Mouse (Mus musculus): Measurements from ENCODE around the gene Csf3. TPM values are rescaled to one million over a fixed set of nuclear protein-coding genes. Genes with fewer than 3 reads are reported as not detected.

The Csf3 gene
- total and polyA plus RNA-seq, 3 experiments, result not detected

DNA sequence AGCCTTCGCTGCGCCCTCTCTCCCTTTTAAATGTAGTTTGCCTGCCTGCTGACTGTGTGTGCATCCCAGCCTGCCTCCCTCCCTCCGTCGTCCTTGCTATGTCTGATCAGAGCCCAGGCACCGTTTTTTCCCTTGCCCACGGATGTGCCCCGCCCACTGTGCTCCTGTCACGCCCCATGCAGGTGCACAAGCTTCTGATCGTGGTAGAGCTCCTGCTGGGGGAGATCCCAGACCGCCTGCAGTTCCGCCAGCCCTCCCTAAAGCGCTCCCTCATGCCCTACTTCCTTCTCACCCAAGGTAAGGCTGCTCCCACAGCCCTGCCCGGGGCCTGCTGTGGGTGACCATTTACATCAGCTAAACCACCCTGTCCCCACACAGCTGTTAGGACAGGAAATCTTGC, 7.9 kb upstream of the Csf3 start:
- Histone ChIP-seq H3K27me3 (ENCODE audit: control insufficient read depth, insufficient read depth, low read length) (no peaks in the 10 kb centered on the region), H3K4me1 (ENCODE audit: control insufficient read depth, insufficient read depth, low read length) (no peaks in the 10 kb centered on the region; the same call in 1 of the 2 replicates), H3K9ac (ENCODE audit: low read depth, low read length) (no peak overlapping the region), H3K27ac (no peak overlapping the region), H3K79me2 (replicated peaks; ENCODE audit: control insufficient read depth, insufficient read depth, low read length) (no peaks in the 10 kb centered on the region), H3K4me3 (no peak overlapping the region), H3K36me3 (ENCODE audit: control insufficient read depth, insufficient read depth, low read length) (no peaks in the 10 kb centered on the region)
- TF ChIP-seq POLR2A (IDR thresholded peaks at IDR 0.05; ENCODE audit: insufficient read depth, low read depth, low read length) (no peak), EP300 (IDR thresholded peaks at IDR 0.05; ENCODE audit: insufficient read depth, low read depth, low read length) (no peak), CTCF (IDR thresholded peaks at IDR 0.05) (no peak)
- WGBS, result 70% methylated on average over 13 of the region's 13 CpGs
- DNase-seq, result no peak
- intact Hi-C loops (cut with DNase I), result no loop called here

DNA sequence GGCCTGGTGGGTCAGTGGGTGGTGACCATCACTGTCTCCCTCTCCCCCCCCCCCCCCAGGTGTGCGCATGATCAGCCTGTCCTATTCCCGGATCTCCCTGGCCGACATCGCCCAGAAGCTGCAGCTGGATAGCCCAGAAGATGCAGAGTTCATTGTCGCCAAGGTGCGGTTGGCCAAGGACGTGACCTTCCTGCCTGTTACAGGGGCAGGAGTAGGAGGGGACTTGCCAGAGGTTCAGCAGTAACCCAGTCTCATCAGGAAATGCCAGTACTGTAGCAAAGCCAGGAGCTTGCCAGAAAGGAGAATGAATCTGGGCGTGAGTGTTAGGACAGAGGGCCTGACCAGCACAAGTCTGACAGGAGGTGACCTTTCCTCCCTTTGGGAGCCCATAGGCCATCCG, 7.3 kb upstream of the Csf3 start:
- H3K9ac ChIP-seq (ENCODE audit: low read depth, low read length), result no peak overlapping the region
- no peak for DNase-seq
- no peaks in the 10 kb centered on the region; the same call in 1 of the 2 replicates for H3K4me1 ChIP-seq (ENCODE audit: control insufficient read depth, insufficient read depth, low read length)
- no peak for TF ChIP-seq CTCF (IDR thresholded peaks at IDR 0.05)
- no peak for TF ChIP-seq POLR2A (IDR thresholded peaks at IDR 0.05; ENCODE audit: insufficient read depth, low read depth, low read length)
- no peak for TF ChIP-seq EP300 (IDR thresholded peaks at IDR 0.05; ENCODE audit: insufficient read depth, low read depth, low read length)
- no peak overlapping the region for H3K27ac ChIP-seq
- H3K79me2 ChIP-seq (replicated peaks; ENCODE audit: control insufficient read depth, insufficient read depth, low read length), result no peaks in the 10 kb centered on the region
- 59% methylated on average over 9 of the region's 9 CpGs for WGBS
- no peak overlapping the region for H3K4me3 ChIP-seq
- intact Hi-C loops (cut with DNase I), result no loop called here
- no peaks in the 10 kb centered on the region for H3K36me3 ChIP-seq (ENCODE audit: control insufficient read depth, insufficient read depth, low read length)
- H3K27me3 ChIP-seq (ENCODE audit: control insufficient read depth, insufficient read depth, low read length), result no peaks in the 10 kb centered on the region

DNA sequence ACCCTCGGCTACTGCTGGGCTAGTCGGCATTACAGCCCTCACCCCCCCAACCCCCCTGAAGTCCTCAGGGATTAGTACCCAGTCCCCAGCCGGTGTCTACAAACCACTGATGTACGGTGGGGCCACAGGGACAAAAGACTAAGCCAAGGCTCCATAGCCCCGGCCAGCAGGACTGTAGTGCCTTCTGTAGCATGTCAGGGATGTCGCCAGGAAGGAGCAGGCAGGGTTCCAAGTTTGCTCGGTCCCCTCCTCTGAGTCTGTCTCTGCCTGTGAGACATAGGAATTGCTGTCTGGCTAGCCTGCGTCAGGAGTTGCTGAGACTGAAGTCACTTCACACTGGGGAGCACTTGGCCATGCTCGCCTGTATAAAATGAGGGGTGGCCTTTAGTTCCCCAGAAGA, 6.8 kb upstream of the Csf3 start:
- Histone ChIP-seq H3K4me1 (ENCODE audit: control insufficient read depth, insufficient read depth, low read length) (no peaks in the 10 kb centered on the region; the same call in 1 of the 2 replicates), H3K4me3 (no peak overlapping the region), H3K79me2 (replicated peaks; ENCODE audit: control insufficient read depth, insufficient read depth, low read length) (no peaks in the 10 kb centered on the region), H3K9ac (ENCODE audit: low read depth, low read length) (no peak overlapping the region), H3K27me3 (ENCODE audit: control insufficient read depth, insufficient read depth, low read length) (no peaks in the 10 kb centered on the region), H3K36me3 (ENCODE audit: control insufficient read depth, insufficient read depth, low read length) (no peaks in the 10 kb centered on the region), H3K27ac (no peak overlapping the region)
- no peak for TF ChIP-seq CTCF (IDR thresholded peaks at IDR 0.05)
- no peak for TF ChIP-seq EP300 (IDR thresholded peaks at IDR 0.05; ENCODE audit: insufficient read depth, low read depth, low read length)
- no peak for TF ChIP-seq POLR2A (IDR thresholded peaks at IDR 0.05; ENCODE audit: insufficient read depth, low read depth, low read length)
- DNase-seq, result no peak
- 50% methylated on average over 9 of the region's 9 CpGs for WGBS
- intact Hi-C loops (cut with DNase I), result no loop called here

DNA sequence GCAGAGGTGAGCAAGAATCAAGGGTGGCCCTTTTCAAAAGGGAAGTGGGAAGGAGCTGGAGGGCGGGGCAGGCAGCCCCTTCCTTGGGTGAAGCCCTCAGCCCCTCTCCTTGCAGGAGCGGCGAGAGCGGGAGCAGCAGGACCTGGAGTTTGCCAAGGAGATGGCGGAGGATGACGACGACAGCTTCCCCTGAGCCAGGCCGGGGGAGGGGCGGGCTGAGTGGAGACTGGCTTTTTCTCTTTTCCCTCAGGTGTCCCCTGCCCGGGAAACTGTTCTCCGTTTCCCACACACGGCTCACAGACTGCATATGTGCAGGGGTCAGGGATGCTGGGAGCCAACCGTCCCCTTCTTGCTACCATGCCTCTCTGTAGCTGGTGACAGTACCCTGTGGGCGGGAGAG, 5.7 kb upstream of the Csf3 start:
- intact Hi-C loops (cut with DNase I), result no loop called here
- 79% methylated on average over 14 of the region's 14 CpGs for WGBS
- TF ChIP-seq EP300 (IDR thresholded peaks at IDR 0.05; ENCODE audit: insufficient read depth, low read depth, low read length) (no peak), POLR2A (IDR thresholded peaks at IDR 0.05; ENCODE audit: insufficient read depth, low read depth, low read length) (no peak), CTCF (IDR thresholded peaks at IDR 0.05) (no peak)

DNA sequence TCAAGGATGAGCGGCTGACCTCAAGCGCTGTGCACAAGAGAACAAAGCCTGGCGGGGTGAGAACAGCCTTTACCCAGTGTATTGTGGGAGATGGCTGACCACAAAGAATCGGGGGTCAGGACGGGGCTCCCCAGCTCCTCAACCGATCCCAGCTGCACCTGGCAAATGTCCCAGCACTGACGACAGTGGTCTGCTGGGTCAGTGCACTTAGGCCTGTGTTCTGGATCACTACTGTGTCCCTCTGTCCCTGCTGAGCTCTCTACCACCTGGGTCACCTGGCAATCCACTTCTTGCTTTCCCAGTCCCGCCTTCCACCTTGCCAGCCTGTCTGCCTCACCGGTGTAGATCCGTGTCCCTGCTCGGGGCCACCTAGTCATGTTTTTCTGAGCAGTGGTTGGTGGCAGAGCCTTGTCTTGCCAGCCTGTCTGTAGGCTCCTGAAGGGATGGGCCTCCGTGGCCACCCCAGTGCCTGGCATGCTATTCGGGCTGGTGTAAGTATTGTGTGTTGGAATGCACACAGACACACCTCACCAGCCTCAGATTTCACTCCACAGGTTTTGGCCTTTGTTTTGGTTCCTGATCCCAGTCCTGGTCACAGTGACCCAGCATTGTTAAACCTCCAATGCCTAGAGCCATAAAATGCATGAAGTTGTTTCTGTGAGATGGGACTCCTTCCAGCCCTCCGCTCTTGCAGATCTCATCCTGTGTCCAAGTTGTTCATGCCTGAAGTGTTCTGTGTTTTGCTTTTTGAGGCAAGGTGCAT, 4.4 kb upstream of the Csf3 start:
- no peak overlapping the region for H3K27ac ChIP-seq
- H3K27me3 ChIP-seq (ENCODE audit: control insufficient read depth, insufficient read depth, low read length), result no peaks in the 10 kb centered on the region
- H3K36me3 ChIP-seq (ENCODE audit: control insufficient read depth, insufficient read depth, low read length), result no peaks in the 10 kb centered on the region
- 72% methylated on average over 14 of the region's 14 CpGs for WGBS
- H3K9ac ChIP-seq (ENCODE audit: low read depth, low read length), result no peak overlapping the region
- H3K4me3 ChIP-seq, result no peak overlapping the region
- no peaks in the 10 kb centered on the region for H3K79me2 ChIP-seq (replicated peaks; ENCODE audit: control insufficient read depth, insufficient read depth, low read length)
- intact Hi-C loops (cut with DNase I), result no loop called here
- TF ChIP-seq EP300 (IDR thresholded peaks at IDR 0.05; ENCODE audit: insufficient read depth, low read depth, low read length) (0 out of 2 replicates have a peak, but pooled peaks have one; percentile 18), POLR2A (IDR thresholded peaks at IDR 0.05; ENCODE audit: insufficient read depth, low read depth, low read length) (no peak)
- DNase-seq, result peak in 1 of 2 experiments; percentile 21
- peaks cover 4% of the 10 kb centered on the region for H3K4me1 ChIP-seq (ENCODE audit: control insufficient read depth, insufficient read depth, low read length)

More for the DNA sequence above, 5.7 kb upstream of the Csf3 start:
- H3K27me3 ChIP-seq (ENCODE audit: control insufficient read depth, insufficient read depth, low read length), result no peaks in the 10 kb centered on the region
- no peak overlapping the region for H3K4me3 ChIP-seq
- no peaks in the 10 kb centered on the region for H3K36me3 ChIP-seq (ENCODE audit: control insufficient read depth, insufficient read depth, low read length)
- no peak overlapping the region for H3K27ac ChIP-seq
- no peaks in the 10 kb centered on the region for H3K79me2 ChIP-seq (replicated peaks; ENCODE audit: control insufficient read depth, insufficient read depth, low read length)
- no peak overlapping the region for H3K9ac ChIP-seq (ENCODE audit: low read depth, low read length)
- peak in 1 of 2 experiments; percentile 17 for DNase-seq
- H3K4me1 ChIP-seq (ENCODE audit: control insufficient read depth, insufficient read depth, low read length), result peaks cover 4% of the 10 kb centered on the region

DNA sequence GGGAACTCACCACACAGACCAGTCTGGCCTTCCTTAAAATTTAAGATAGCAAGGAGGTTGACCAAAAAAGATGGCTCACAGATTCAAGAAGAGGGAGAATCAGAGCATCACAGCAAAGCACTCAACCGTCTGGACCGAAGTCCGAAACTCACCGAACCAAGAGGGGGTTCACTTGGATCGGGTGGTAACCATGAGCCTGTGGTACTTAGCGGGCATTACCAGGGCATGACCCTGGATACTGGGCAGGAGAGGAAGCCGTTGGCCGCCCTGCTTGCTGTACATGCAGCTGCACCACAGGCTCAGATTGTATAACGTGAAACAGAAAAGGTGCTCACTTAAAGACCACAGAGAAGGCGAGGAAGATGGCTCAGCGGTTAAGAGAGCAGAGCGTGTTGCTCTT, 3.8 kb upstream of the Csf3 start:
- DNase-seq, result peak in 1 of 2 experiments; percentile 10
- Histone ChIP-seq H3K4me1 (ENCODE audit: control insufficient read depth, insufficient read depth, low read length) (peaks cover 4% of the 10 kb centered on the region), H3K4me3 (no peak overlapping the region), H3K36me3 (ENCODE audit: control insufficient read depth, insufficient read depth, low read length) (no peaks in the 10 kb centered on the region), H3K9ac (ENCODE audit: low read depth, low read length) (no peak overlapping the region), H3K27me3 (ENCODE audit: control insufficient read depth, insufficient read depth, low read length) (no peaks in the 10 kb centered on the region), H3K79me2 (replicated peaks; ENCODE audit: control insufficient read depth, insufficient read depth, low read length) (no peaks in the 10 kb centered on the region), H3K27ac (no peak overlapping the region)
- WGBS, result 91% methylated on average over 12 of the region's 12 CpGs
- TF ChIP-seq EP300 (IDR thresholded peaks at IDR 0.05; ENCODE audit: insufficient read depth, low read depth, low read length) (no peak), CTCF (IDR thresholded peaks at IDR 0.05) (no peak), POLR2A (IDR thresholded peaks at IDR 0.05; ENCODE audit: insufficient read depth, low read depth, low read length) (no peak)
- intact Hi-C loops (cut with DNase I), result no loop called here
